ENCODE assay signal across 14 mouse cellular contexts in the genomic region with DNA sequence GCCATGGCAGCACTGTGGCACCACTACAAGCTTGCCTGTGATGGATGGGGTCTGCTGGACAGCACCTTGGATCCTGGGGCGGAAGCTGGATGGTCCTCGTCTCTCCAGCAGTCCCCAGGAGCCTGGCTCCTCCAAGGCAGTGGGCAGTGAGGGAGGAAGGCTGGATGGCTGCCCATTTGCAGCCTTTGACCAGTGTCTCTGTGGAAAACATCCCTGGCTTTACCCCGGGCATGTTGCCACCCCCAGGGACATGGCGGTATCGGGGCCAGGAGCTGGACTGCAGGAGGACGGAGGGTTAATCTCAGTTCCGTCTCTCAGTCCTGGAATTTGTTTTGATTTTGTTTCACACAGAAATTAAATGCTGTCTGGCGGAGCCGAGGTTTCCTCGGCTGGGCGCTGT. TPM values are rescaled to one million over a fixed set of nuclear protein-coding genes. Genes with fewer than 3 reads are reported as not detected.
DNase-seq lines count a peak whose midpoint lies in the region; ATAC-seq and TF ChIP-seq lines count a peak whose summit lies in the region.
"Had no signal": no experiment of that assay in that cellular context is flagged by ENCODE, and none has a peak within 500 bp of the region (broad histone marks: within the 10 kb centered on the region; RNA-seq: fewer than 3 reads in every experiment).

No protein-coding gene starts in this region.

- no peak overlapping the region for H3K4me3 ChIP-seq in hindbrain, embryonic 10.5 days
- H3K4me3 ChIP-seq in hindbrain, embryonic 11.5 days (ENCODE audit: low read depth, low read length), result no peak overlapping the region
- no peak overlapping the region for H3K4me3 ChIP-seq in embryonic facial prominence, embryonic 10.5 days
- no peak overlapping the region for H3K4me3 ChIP-seq in limb, embryonic 14.5 days (replicated peaks; ENCODE audit: low read length)
- H3K4me3 ChIP-seq: erythroblast, embryonic 14.5 days; kidney, embryonic 15.5 days; liver, embryonic 13.5 days; stomach, embryonic 15.5 days had no signal

- peaks cover 65% of the 10 kb centered on the region for H3K4me1 ChIP-seq in hindbrain, embryonic 10.5 days (replicated peaks)
- H3K4me1 ChIP-seq in hindbrain, embryonic 11.5 days (replicated peaks; ENCODE audit: control insufficient read depth, insufficient read depth, low read length), result peaks cover 6% of the 10 kb centered on the region
- H3K4me1 ChIP-seq in embryonic facial prominence, embryonic 10.5 days, result peaks cover 68% of the 10 kb centered on the region
- peaks cover 55% of the 10 kb centered on the region for H3K4me1 ChIP-seq in limb, embryonic 14.5 days (ENCODE audit: control insufficient read depth, insufficient read depth, low read length)
- H3K4me1 ChIP-seq: liver, embryonic 13.5 days had no signal

- WGBS in hindbrain, embryonic 10.5 days, result 74% methylated on average over 11 of the region's 11 CpGs
- 72% methylated on average over 11 of the region's 11 CpGs for WGBS in hindbrain, embryonic 11.5 days
- WGBS in embryonic facial prominence, embryonic 10.5 days, result 63% methylated on average over 11 of the region's 11 CpGs
- 54% methylated on average over 11 of the region's 11 CpGs for WGBS in limb, embryonic 14.5 days

- no peak overlapping the region for H3K4me2 ChIP-seq in hindbrain, embryonic 11.5 days (replicated peaks; ENCODE audit: low read depth, low read length)
- no peak overlapping the region; the same call in 1 of the 2 replicates for H3K4me2 ChIP-seq in limb, embryonic 14.5 days (replicated peaks; ENCODE audit: low read depth, low read length, severe bottlenecking)
- H3K4me2 ChIP-seq: kidney, embryonic 15.5 days; liver, embryonic 13.5 days; stomach, embryonic 15.5 days had no signal

- H3K36me3 ChIP-seq in hindbrain, embryonic 10.5 days, result no peaks in the 10 kb centered on the region
- no peaks in the 10 kb centered on the region for H3K36me3 ChIP-seq in hindbrain, embryonic 11.5 days (ENCODE audit: control insufficient read depth, insufficient read depth, low read length)
- H3K36me3 ChIP-seq in embryonic facial prominence, embryonic 10.5 days (replicated peaks), result no peaks in the 10 kb centered on the region
- H3K36me3 ChIP-seq in limb, embryonic 14.5 days (ENCODE audit: control insufficient read depth, insufficient read depth, low read length), result no peaks in the 10 kb centered on the region
- H3K36me3 ChIP-seq: kidney, embryonic 15.5 days; liver, embryonic 13.5 days; stomach, embryonic 15.5 days had no signal

- ATAC-seq in hindbrain, embryonic 11.5 days (ENCODE audit: low FRiP score), result no peak
- no peak for ATAC-seq in limb, embryonic 14.5 days (ENCODE audit: low FRiP score, low read depth)
- no peak for ATAC-seq in activated CD4-positive, CD25-positive, alpha-beta regulatory T cell, adult 4 months

- peak overlapping the region; percentile 57 for H3K27ac ChIP-seq in hindbrain, embryonic 10.5 days
- H3K27ac ChIP-seq in hindbrain, embryonic 11.5 days (ENCODE audit: low read depth, low read length), result no peak overlapping the region
- 0 out of 2 replicates have a peak overlapping the region, but pooled peaks have one; percentile 11 for H3K27ac ChIP-seq in embryonic facial prominence, embryonic 10.5 days (replicated peaks)
- no peak overlapping the region for H3K27ac ChIP-seq in limb, embryonic 14.5 days (replicated peaks; ENCODE audit: low read depth, low read length)
- H3K27ac ChIP-seq: kidney, embryonic 15.5 days; liver, embryonic 13.5 days; stomach, embryonic 15.5 days had no signal

- no peak for DNase-seq in hindbrain, embryonic 10.5 days (ENCODE audit: low spot score)
- DNase-seq in hindbrain, embryonic 11.5 days (ENCODE audit: low spot score), result no peak
- DNase-seq in lung, postnatal 10 days, result peak; percentile 46
- DNase-seq in lung, postnatal 14 days, result no peak
- DNase-seq in embryonic facial prominence, embryonic 10.5 days (ENCODE audit: low spot score), result no peak
- DNase-seq in limb, embryonic 14.5 days (ENCODE audit: low spot score), result no peak
- DNase-seq: adrenal gland, postnatal 14 days; liver, embryonic 13.5 days; right cerebral cortex, postnatal 4 days; thymus, postnatal 36 days had no signal

- H3K27me3 ChIP-seq in hindbrain, embryonic 10.5 days (ENCODE audit: insufficient read depth, poor library complexity, severe bottlenecking), result peaks cover 34% of the 10 kb centered on the region
- peaks cover 3% of the 10 kb centered on the region; the same call in 1 of the 2 replicates for H3K27me3 ChIP-seq in hindbrain, embryonic 11.5 days (ENCODE audit: control insufficient read depth, insufficient read depth, low read length)
- H3K27me3 ChIP-seq in embryonic facial prominence, embryonic 10.5 days (replicated peaks; ENCODE audit: low read depth, poor library complexity, severe bottlenecking), result peaks cover 75% of the 10 kb centered on the region
- H3K27me3 ChIP-seq in limb, embryonic 14.5 days (ENCODE audit: control insufficient read depth, insufficient read depth, low read length), result 0 out of 2 replicates have a peak, but pooled peaks cover 3% of the 10 kb centered on the region
- H3K27me3 ChIP-seq: stomach, embryonic 15.5 days had no signal

- TF ChIP-seq POLR2A in limb, embryonic 14.5 days (IDR thresholded peaks at IDR 0.05; ENCODE audit: borderline replicate concordance, extremely low read depth, insufficient read depth, insufficient read length), result no peak

- no peak overlapping the region for H3K9ac ChIP-seq in hindbrain, embryonic 11.5 days (ENCODE audit: low read depth, low read length)
- 0 out of 2 replicates have a peak overlapping the region, but pooled peaks have one; percentile 28 for H3K9ac ChIP-seq in limb, embryonic 14.5 days (ENCODE audit: low read depth, low read length, severe bottlenecking)
- H3K9ac ChIP-seq: kidney, embryonic 15.5 days; liver, embryonic 13.5 days; stomach, embryonic 15.5 days had no signal

- no peaks in the 10 kb centered on the region for H3K9me3 ChIP-seq in hindbrain, embryonic 10.5 days
- no peaks in the 10 kb centered on the region for H3K9me3 ChIP-seq in hindbrain, embryonic 11.5 days (ENCODE audit: control insufficient read depth, low read length)
- no peaks in the 10 kb centered on the region for H3K9me3 ChIP-seq in embryonic facial prominence, embryonic 10.5 days
- H3K9me3 ChIP-seq in limb, embryonic 14.5 days (ENCODE audit: control insufficient read depth, low read length), result no peaks in the 10 kb centered on the region
- H3K9me3 ChIP-seq: kidney, embryonic 15.5 days; liver, embryonic 13.5 days; stomach, embryonic 15.5 days had no signal

RNA-seq across cellular contexts. Expression of gene Wnt9a, which starts 7.2 kb away (rescaled TPM):
- 9.8 and 10.7 TPM in 2 replicates for polyA plus RNA-seq in hindbrain, embryonic 10.5 days (2016; fragmentation: Nextera tagmentation; extraction: Ambion mirVana)
- 2.7 and 3.8 TPM in 2 replicates for polyA plus RNA-seq in hindbrain, embryonic 11.5 days (2014; fragmentation: Nextera tagmentation; extraction: Ambion mirVana)
- 2.3 and 2.6 TPM in 2 replicates for polyA plus RNA-seq in embryonic facial prominence, embryonic 10.5 days (2016; fragmentation: Nextera tagmentation; extraction: Ambion mirVana)
- 11.8 and 15.0 TPM in 2 replicates for polyA plus RNA-seq in limb, embryonic 14.5 days (2012; rRNA removed)
- 6.2 and 6.8 TPM in 2 replicates for polyA plus RNA-seq in limb, embryonic 14.5 days (2014; fragmentation: Nextera tagmentation; extraction: Ambion mirVana)
- not detected for polyA plus RNA-seq in activated CD4-positive, CD25-positive, alpha-beta regulatory T cell, adult 4 months (2017; shearing (Covaris generic))
- polyA plus RNA-seq: erythroblast, embryonic 14.5 days had no signal

RNA-seq across cellular contexts. Expression of gene Wnt3a, which starts 23.4 kb away (rescaled TPM):
- polyA plus RNA-seq in hindbrain, embryonic 10.5 days (2016; fragmentation: Nextera tagmentation; extraction: Ambion mirVana), result 14.2 and 18.2 TPM in 2 replicates
- polyA plus RNA-seq in hindbrain, embryonic 11.5 days (2014; fragmentation: Nextera tagmentation; extraction: Ambion mirVana), result 3.9 and 4.0 TPM in 2 replicates
- 0.77 and 1.7 TPM in 2 replicates for polyA plus RNA-seq in embryonic facial prominence, embryonic 10.5 days (2016; fragmentation: Nextera tagmentation; extraction: Ambion mirVana)
- 1.2 TPM in 2 replicates for polyA plus RNA-seq in limb, embryonic 14.5 days (2012; rRNA removed)
- 1.3 and 1.7 TPM in 2 replicates for polyA plus RNA-seq in limb, embryonic 14.5 days (2014; fragmentation: Nextera tagmentation; extraction: Ambion mirVana)
- polyA plus RNA-seq in activated CD4-positive, CD25-positive, alpha-beta regulatory T cell, adult 4 months (2017; shearing (Covaris generic)), result under 1 TPM in 1 of 2 experiments, not detected in 1; 0.20 TPM
- polyA plus RNA-seq: kidney, embryonic 15.5 days; liver, embryonic 13.5 days had no signal

Comparison
In these comparisons a context has a peak if more than half of its experiments do, and no peak if none do; other contexts are left out.
1. H3K27ac ChIP-seq: peak in hindbrain, embryonic 10.5 days (single experiment) and embryonic facial prominence, embryonic 10.5 days (single experiment); none in hindbrain, embryonic 11.5 days (single experiment) and limb, embryonic 14.5 days (single experiment).